In the genomic region with DNA sequence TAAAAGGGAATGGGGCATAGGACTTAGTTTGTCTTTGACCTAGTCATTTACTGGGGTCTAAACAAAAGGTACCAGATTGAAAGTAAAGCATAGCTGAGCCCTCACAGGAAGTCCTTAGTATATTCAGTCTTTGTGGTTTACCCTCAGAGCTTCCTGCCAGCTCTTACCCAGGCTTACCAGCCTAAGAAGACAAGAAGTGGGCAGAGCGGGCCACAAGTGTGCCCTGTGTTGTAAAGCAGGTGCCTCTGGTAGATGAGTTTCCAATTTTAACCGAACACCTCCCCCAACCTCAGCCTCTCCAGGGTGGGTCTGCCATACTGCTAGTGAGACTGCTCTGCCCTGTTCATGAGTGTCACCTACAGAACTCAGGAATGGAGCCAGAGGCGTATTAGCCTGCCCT, we compare ENCODE assay signal across 19 mouse cellular contexts. TPM values are rescaled to one million over a fixed set of nuclear protein-coding genes. Genes with fewer than 3 reads are reported as not detected.
DNase-seq lines count a peak whose midpoint lies in the region; ATAC-seq lines count a peak whose summit lies in the region.
"Had no signal": no experiment of that assay in that cellular context is flagged by ENCODE, and none has a peak within 500 bp of the region (broad histone marks: within the 10 kb centered on the region; RNA-seq: fewer than 3 reads in every experiment).

No protein-coding gene starts in this region.

- no peak overlapping the region for H3K4me3 ChIP-seq in forebrain, embryonic 16.5 days (replicated peaks; ENCODE audit: low read length)
- H3K4me3 ChIP-seq: heart, embryonic 13.5 days; limb, embryonic 10.5 days; liver, embryonic 12.5 days; lung, embryonic 15.5 days had no signal

- peak; percentile 91 to 93 for ATAC-seq in hematopoietic stem cell, adult 5-6 weeks (replicated peaks in 1 of 2; ENCODE audit: insufficient read depth in 1 of 2, low FRiP score in 2 of 2, low TSS enrichment in 1 of 2, low read depth in 1 of 2, poor library complexity in 2 of 2, severe bottlenecking in 2 of 2)
- ATAC-seq in forebrain, embryonic 16.5 days: no peak
- ATAC-seq: liver, embryonic 12.5 days had no signal

- 92% methylated on average over 3 of the region's 3 CpGs for WGBS in forebrain, embryonic 16.5 days

- no peaks in the 10 kb centered on the region for H3K27me3 ChIP-seq in forebrain, embryonic 16.5 days (replicated peaks; ENCODE audit: control insufficient read depth, insufficient read depth, low read length)
- H3K27me3 ChIP-seq: heart, embryonic 13.5 days; lung, embryonic 15.5 days had no signal

- H3K4me1 ChIP-seq in forebrain, embryonic 16.5 days (replicated peaks; ENCODE audit: control insufficient read depth, insufficient read depth, low read length): no peaks in the 10 kb centered on the region
- H3K4me1 ChIP-seq: limb, embryonic 10.5 days; liver, embryonic 12.5 days; lung, embryonic 15.5 days had no signal

- H3K36me3 ChIP-seq in forebrain, embryonic 16.5 days (ENCODE audit: control insufficient read depth, insufficient read depth): no peaks in the 10 kb centered on the region
- H3K36me3 ChIP-seq: heart, embryonic 13.5 days; limb, embryonic 10.5 days; liver, embryonic 12.5 days; lung, embryonic 15.5 days had no signal

- no peaks in the 10 kb centered on the region for H3K9me3 ChIP-seq in forebrain, embryonic 16.5 days (ENCODE audit: control insufficient read depth, low read length)
- H3K9me3 ChIP-seq: heart, embryonic 13.5 days; limb, embryonic 10.5 days; liver, embryonic 12.5 days; lung, embryonic 15.5 days had no signal

- H3K27ac ChIP-seq in forebrain, embryonic 16.5 days (ENCODE audit: low read length): no peak overlapping the region
- H3K27ac ChIP-seq: heart, embryonic 13.5 days; hindbrain, embryonic 14.5 days; limb, embryonic 10.5 days; liver, embryonic 12.5 days; lung, embryonic 15.5 days had no signal

- DNase-seq in A20 (ENCODE audit: low read depth, low spot score): peak; percentile 58
- peak; percentile 90 for DNase-seq in CD4-positive helper T cell, adult 2 months (ENCODE audit: low read depth, low spot score)
- DNase-seq in thymus, adult 18-20 months: peak; percentile 78 to 91
- no peak for DNase-seq in cerebellum, postnatal 14 days
- DNase-seq in embryo, embryonic 10.5 days (ENCODE audit: low spot score): no peak
- DNase-seq in cerebellum, adult 18-20 months: no peak
- DNase-seq: adrenal gland, adult 8-10 months; gastrocnemius, postnatal 36 days; kidney, adult 2 months had no signal

- H3K9ac ChIP-seq in forebrain, embryonic 16.5 days (replicated peaks; ENCODE audit: low read depth, low read length): no peak overlapping the region
- H3K9ac ChIP-seq: heart, embryonic 13.5 days; hindbrain, embryonic 14.5 days; liver, embryonic 12.5 days; lung, embryonic 15.5 days had no signal

- H3K4me2 ChIP-seq in forebrain, embryonic 16.5 days (ENCODE audit: low read length): no peak overlapping the region
- H3K4me2 ChIP-seq: heart, embryonic 13.5 days; hindbrain, embryonic 14.5 days; liver, embryonic 12.5 days; lung, embryonic 15.5 days; midbrain, embryonic 11.5 days had no signal

RNA-seq across cellular contexts. Expression of gene Cd2, which starts 12.9 kb away (rescaled TPM):
- 2.5 and 5.7 TPM in 2 replicates for total RNA-seq in hematopoietic stem cell, adult 5-6 weeks (2017)
- polyA plus RNA-seq in forebrain, embryonic 16.5 days (2015; fragmentation: Nextera tagmentation; extraction: Ambion mirVana): 0.37 and 0.57 TPM in 2 replicates
- total RNA-seq: layer of hippocampus, postnatal 36 days had no signal
- polyA plus RNA-seq: embryonic facial prominence, embryonic 11.5 days; heart, embryonic 13.5 days; hindbrain, embryonic 14.5 days; limb, embryonic 10.5 days; liver, embryonic 12.5 days; midbrain, embryonic 11.5 days had no signal

Comparison
In these comparisons a context has a peak if more than half of its experiments do, and no peak if none do; other contexts are left out.
1. DNase-seq: peak in A20 (single experiment), CD4-positive helper T cell, adult 2 months (single experiment) and thymus, adult 18-20 months (2 of 2); none in cerebellum, postnatal 14 days (0 of 2), embryo, embryonic 10.5 days (single experiment) and cerebellum, adult 18-20 months (0 of 2).